Mouse (Mus musculus) small intestine, adult 2 months (tissue): ENCODE data around the gene Ssr1. TPM values are rescaled to one million over a fixed set of nuclear protein-coding genes. Genes with fewer than 3 reads are reported as not detected.

ENCODE experiments used
- H3K27ac ChIP-seq: fragments of 200-500 bp; 2 replicates; pipeline ENCODE4 v1.5.1; 2012; ENCODE audit warnings: low read depth, low read length, control low read depth, inconsistent platforms; ENCODE audit not compliant: insufficient read depth
- H3K27me3 ChIP-seq: fragments of 200-500 bp; 2 replicates; pipeline ENCODE4 v1.6.1; 2012; ENCODE audit warnings: mild to moderate bottlenecking, moderate library complexity, low read length, inconsistent platforms; ENCODE audit not compliant: control insufficient read depth, insufficient read depth
- H3K36me3 ChIP-seq: fragments of 200-500 bp; 2 replicates; pipeline ENCODE4 v1.6.1; 2012; ENCODE audit warnings: mild to moderate bottlenecking, low read length, control low read depth, inconsistent platforms; ENCODE audit not compliant: control insufficient read depth, insufficient read depth
- H3K4me1 ChIP-seq: fragments of 200-500 bp; 2 replicates; pipeline ENCODE4 v1.6.1; 2012; ENCODE audit warnings: low read length, inconsistent platforms, mixed read lengths; ENCODE audit not compliant: control insufficient read depth, insufficient read depth, insufficient read length
- H3K4me3 ChIP-seq: fragments of 200-500 bp; 2 replicates; pipeline ENCODE4 v1.5.1; 2012; ENCODE audit warnings: low read depth, mild to moderate bottlenecking, control low read depth, inconsistent platforms, low read length, moderate library complexity
- CTCF ChIP-seq: fragments of 200-500 bp; IDR thresholded peaks from 2 replicates; pipeline ENCODE4 v1.5.1; 2012; ENCODE audit warnings: low read depth, mild to moderate bottlenecking, control low read depth, inconsistent platforms, low read length, moderate library complexity, mixed read lengths; ENCODE audit not compliant: insufficient replicate concordance, insufficient read length; ENCODE audit errors: extremely low read depth
- POLR2A ChIP-seq: fragments of 200-500 bp; IDR thresholded peaks from 2 replicates; pipeline ENCODE4 v1.6.1; 2012; ENCODE audit warnings: low read depth, mild to moderate bottlenecking, control low read depth, inconsistent platforms, low read length, moderate library complexity
- WGBS: fragments of 180-500 bp; shearing (Covaris S2); methylation state at CpG from one replicate; pipeline ENCODE4 v1.1.7; 2018; 5-methylcytosine and 5-hydroxymethylcytosine counted together
- polyA plus RNA-seq: library from polyadenylated mRNA; depleted of rRNA; stranded (reverse); fragments of >200 nt; gene quantifications from 2 replicates; pipeline ENCODE4 v1.2.3, GENCODE M21; 2012

Ssr1 gene
- polyA plus RNA-seq, 1 experiment = 3.0 TPM

DNA sequence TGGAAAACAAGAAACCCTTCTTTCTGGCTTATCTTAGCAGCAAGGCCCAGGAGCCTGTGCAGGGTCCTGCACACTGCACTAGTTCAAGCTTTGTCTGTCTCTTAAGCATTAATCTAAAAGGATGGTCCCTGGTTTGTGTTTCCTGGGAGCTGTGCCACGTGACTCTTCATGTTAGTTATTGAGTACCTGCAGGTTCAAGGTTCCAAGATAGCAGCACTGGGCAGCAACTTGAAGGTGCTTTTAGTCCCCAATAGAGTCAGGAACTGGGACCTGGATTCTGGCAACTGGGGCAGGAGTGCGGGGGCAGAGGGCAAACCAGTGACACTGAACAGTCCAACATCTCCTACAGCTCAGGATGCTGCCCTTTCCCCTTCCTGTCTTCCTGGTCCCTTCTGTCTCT lies 53.9 kb downstream of the Ssr1 start:
- TF ChIP-seq POLR2A (no peak), CTCF (no peak)
- Histone ChIP-seq H3K27ac (peak overlapping the region; percentile 43; the same call in 1 of the 2 replicates), H3K4me1 (peaks cover 15% of the 10 kb centered on the region; the same call in 1 of the 2 replicates), H3K27me3 (no peaks in the 10 kb centered on the region), H3K4me3 (no peak overlapping the region), H3K36me3 (peaks cover 33% of the 10 kb centered on the region)
- 35% methylated on average over 2 of the region's 2 CpGs for WGBS

DNA sequence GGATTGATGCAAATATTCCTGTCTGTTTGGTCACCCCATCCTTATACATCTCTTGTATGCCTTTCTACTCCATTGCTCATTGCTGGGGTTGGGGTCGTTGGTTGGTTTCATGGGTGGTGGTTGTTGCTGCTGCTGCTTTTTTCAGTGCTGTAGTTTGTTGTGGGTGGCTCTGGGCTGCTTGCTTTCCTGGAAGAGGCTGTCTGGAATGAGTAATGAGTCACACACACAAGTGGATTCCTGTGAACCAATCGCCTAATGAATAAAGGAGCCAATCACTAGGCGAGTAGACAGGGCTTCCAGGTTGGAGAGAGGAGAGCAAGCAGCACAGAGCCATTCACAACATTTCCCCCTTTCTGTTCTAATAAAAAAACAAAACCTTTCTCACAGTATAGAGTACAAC lies 57.7 kb downstream of the Ssr1 start:
- no peak overlapping the region for H3K4me3 ChIP-seq
- H3K27ac ChIP-seq = no peak overlapping the region
- H3K36me3 ChIP-seq = peaks cover 43% of the 10 kb centered on the region
- no peak for TF ChIP-seq POLR2A
- no peak for TF ChIP-seq CTCF
- WGBS = 78% methylated on average over 3 of the region's 3 CpGs
- H3K27me3 ChIP-seq = no peaks in the 10 kb centered on the region
- peaks cover 11% of the 10 kb centered on the region; the same call in 1 of the 2 replicates for H3K4me1 ChIP-seq

DNA sequence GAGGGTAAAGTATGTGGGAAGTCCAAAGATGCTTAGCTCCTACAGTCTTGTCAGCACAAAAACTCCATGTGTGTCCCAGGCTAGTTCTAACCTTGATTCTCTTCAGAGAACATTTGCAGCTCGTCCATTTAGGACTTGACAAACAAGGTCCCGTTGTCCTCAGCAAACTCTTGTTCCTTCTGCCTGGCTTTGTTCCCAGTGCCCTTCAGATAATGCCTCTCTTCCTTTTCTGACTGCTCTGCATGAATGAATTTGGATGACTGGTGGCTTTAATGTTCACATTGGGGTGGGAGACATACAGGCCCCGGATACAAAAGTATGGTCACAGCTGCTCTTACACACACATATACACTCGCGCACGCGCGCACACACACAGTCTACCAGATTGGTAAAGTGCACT lies 59.1 kb downstream of the Ssr1 start:
- Histone ChIP-seq H3K4me3 (no peak overlapping the region), H3K27ac (no peak overlapping the region), H3K36me3 (peaks cover 56% of the 10 kb centered on the region), H3K4me1 (peaks cover 2% of the 10 kb centered on the region; the same call in 1 of the 2 replicates), H3K27me3 (no peaks in the 10 kb centered on the region)
- 78% methylated on average over 8 of the region's 8 CpGs for WGBS
- no peak for TF ChIP-seq CTCF
- no peak for TF ChIP-seq POLR2A

DNA sequence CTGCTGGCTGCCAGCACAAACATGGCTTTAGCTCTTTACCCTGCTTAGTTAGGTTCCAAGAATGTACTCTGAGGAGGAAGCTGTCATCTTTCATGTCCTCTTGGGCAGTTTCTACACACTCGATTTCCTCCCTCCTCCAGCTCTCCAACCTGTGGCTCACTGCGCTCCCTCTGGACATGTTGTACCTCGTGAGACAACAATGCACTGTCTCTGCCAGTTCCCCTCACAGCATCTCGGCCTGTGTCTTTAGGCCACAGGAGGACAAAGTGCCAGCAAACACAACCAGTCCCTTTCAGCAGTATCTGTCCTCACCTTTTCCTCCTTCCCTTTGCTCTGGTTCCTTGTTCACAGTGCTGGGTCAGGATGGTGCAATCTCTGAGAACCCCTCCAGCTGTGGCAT lies 59.9 kb downstream of the Ssr1 start:
- 75% methylated on average over 4 of the region's 4 CpGs for WGBS
- Histone ChIP-seq H3K4me1 (no peaks in the 10 kb centered on the region), H3K27ac (no peak overlapping the region), H3K36me3 (peaks cover 65% of the 10 kb centered on the region), H3K4me3 (no peak overlapping the region), H3K27me3 (no peaks in the 10 kb centered on the region)
- TF ChIP-seq CTCF = no peak
- TF ChIP-seq POLR2A = no peak

DNA sequence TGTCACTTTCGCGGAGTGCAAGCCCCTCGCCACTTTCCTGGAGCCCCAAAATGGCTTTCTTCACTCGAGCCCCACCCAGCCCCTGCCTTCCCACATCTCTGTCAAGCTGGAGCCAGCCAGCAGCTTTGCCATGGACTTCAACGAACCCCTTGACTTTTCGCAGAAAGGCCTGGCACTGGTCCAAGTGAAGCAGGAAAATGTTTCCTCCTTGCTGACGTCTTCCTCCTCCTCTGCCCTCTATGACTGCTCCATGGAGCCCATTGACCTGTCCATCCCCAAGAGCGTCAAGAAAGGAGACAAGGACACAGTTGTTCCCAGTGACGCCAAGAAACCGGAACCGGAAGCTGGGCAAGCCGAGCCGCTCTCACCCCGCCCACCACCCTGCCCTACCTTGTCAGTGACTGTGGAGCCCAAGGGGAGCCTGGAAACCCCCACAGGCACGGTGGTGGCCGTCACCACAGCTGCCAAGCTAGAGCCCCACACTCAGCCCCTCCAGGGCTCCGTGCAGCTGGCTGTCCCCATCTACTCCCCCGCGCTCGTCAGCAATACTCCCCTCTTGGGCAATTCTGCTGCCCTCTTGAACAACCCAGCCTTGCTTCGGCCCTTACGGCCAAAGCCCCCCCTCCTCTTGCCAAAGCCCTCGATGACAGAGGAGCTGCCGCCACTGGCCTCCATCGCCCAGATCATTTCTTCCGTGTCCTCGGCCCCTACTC lies 62.7 kb downstream of the Ssr1 start:
- peaks cover 74% of the 10 kb centered on the region for H3K36me3 ChIP-seq
- no peak for TF ChIP-seq CTCF
- TF ChIP-seq POLR2A = no peak
- H3K27me3 ChIP-seq = no peaks in the 10 kb centered on the region
- 76% methylated on average over 27 of the region's 27 CpGs for WGBS
- no peak overlapping the region for H3K4me3 ChIP-seq
- H3K4me1 ChIP-seq = no peaks in the 10 kb centered on the region
- no peak overlapping the region for H3K27ac ChIP-seq

DNA sequence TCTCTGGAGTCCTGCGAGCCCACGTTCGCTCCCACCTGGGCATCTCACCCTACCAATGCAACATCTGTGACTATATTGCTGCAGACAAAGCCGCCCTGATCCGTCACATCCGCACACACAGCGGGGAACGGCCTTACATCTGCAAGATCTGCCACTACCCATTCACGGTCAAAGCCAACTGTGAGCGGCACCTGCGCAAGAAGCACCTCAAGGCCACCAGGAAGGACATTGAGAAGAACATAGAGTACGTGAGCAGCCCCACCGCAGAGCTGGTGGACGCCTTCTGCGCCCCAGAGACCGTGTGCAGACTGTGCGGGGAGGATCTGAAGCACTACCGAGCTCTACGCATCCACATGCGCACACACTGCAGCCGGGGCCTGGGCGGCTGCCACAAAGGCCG lies 63.4 kb downstream of the Ssr1 start:
- H3K4me1 ChIP-seq = no peaks in the 10 kb centered on the region
- no peak overlapping the region for H3K27ac ChIP-seq
- WGBS = 96% methylated on average over 23 of the region's 23 CpGs
- no peaks in the 10 kb centered on the region for H3K27me3 ChIP-seq
- no peak for TF ChIP-seq CTCF
- no peak overlapping the region for H3K4me3 ChIP-seq
- peaks cover 70% of the 10 kb centered on the region for H3K36me3 ChIP-seq

DNA sequence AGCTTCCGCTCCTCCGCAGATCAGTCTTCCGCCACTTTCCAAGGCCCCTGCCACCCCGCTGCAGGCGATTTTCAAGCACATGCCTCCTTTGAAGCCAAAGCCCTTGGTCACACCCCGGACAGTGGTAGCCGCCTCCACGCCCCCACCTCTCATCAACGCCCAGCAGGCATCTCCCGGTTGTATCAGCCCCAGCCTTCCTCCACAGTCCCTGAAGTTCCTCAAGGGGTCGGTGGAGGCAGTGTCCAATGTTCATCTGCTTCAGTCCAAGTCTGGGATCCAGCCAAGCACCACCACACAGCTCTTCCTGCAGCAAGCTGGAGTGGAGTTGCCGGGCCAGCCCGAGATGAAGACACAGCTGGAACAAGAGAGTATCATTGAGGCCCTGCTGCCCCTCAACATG lies 63.9 kb downstream of the Ssr1 start:
- Histone ChIP-seq H3K27me3 (no peaks in the 10 kb centered on the region), H3K36me3 (peaks cover 67% of the 10 kb centered on the region), H3K4me3 (no peak overlapping the region), H3K4me1 (no peaks in the 10 kb centered on the region), H3K27ac (no peak overlapping the region)
- no peak for TF ChIP-seq POLR2A
- TF ChIP-seq CTCF = no peak
- WGBS = 85% methylated on average over 13 of the region's 13 CpGs
